Mouse (Mus musculus) ES-E14 (cell line): ENCODE data around the gene Slc4a7.

Experiments
- CHD2 ChIP-seq: IDR thresholded peaks from 2 replicates; pipeline ENCODE4 v1.6.1; 2014; ENCODE audit warnings: mild to moderate bottlenecking, low read depth, low read length, inconsistent platforms
- HCFC1 ChIP-seq: IDR thresholded peaks from 2 replicates; pipeline ENCODE4 v1.6.1; 2012; ENCODE audit warnings: low read length, inconsistent platforms, borderline replicate concordance; ENCODE audit not compliant: insufficient read depth
- MAFK ChIP-seq: IDR thresholded peaks from 2 replicates; pipeline ENCODE4 v1.6.1; 2014; ENCODE audit warnings: mild to moderate bottlenecking, low read depth, low read length, inconsistent platforms; ENCODE audit not compliant: insufficient read depth
- ZC3H11A ChIP-seq: IDR thresholded peaks from 2 replicates; pipeline ENCODE4 v1.6.1; 2012; ENCODE audit warnings: low read depth, mild to moderate bottlenecking, inconsistent platforms, low read length, borderline replicate concordance
- ZNF384 ChIP-seq: IDR thresholded peaks from 2 replicates; pipeline ENCODE4 v1.6.1; 2012; ENCODE audit warnings: low read depth, low read length, inconsistent platforms

DNA sequence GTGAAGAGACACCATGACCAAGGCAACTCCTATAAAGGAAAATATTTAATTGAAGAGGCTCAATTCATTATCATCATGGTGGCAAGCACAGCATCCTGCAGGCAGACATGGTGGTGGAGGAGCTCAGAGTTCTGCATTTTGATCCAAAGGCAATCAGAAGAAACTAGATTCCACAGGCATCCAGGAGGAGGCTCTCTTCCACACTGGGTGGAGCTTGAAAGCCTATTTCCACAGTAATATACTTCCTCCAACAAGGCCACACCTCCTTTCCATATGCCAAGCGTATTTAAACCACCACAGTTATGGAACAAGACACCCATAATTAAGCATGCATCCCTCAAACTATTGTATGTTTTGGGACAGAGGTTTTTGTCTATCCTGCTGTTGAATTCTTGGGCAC lies 84.9 kb downstream of the Slc4a7 start:
- TF ChIP-seq HCFC1: no peak
- TF ChIP-seq MAFK: no peak
- TF ChIP-seq ZC3H11A: no peak
- no peak for TF ChIP-seq ZNF384
- no peak for TF ChIP-seq CHD2
